Mouse (Mus musculus) heart, embryonic 16.5 days (tissue): ENCODE measurements around the gene Klhdc9. TPM values are rescaled to one million over a fixed set of nuclear protein-coding genes. Genes with fewer than 3 reads are reported as not detected.

Source experiments
- ATAC-seq: fragments of 200-750 bp; cut with Nextera tagmentation; replicated peaks from 2 replicates; pipeline ENCODE4 v1.8.0; 2017; ENCODE audit warnings: moderate number of reproducible peaks; ENCODE audit not compliant: insufficient read depth, low FRiP score; ENCODE audit errors: extremely low read depth
- H3K27ac ChIP-seq: fragments of 300-500 bp; sonication (generic); 2 replicates; pipeline ENCODE4 v1.5.1; 2014; ENCODE audit warnings: mild to moderate bottlenecking, low read length, control low read depth, moderate library complexity
- H3K27me3 ChIP-seq: fragments of 300-500 bp; sonication (generic); 2 replicates; pipeline ENCODE4 v1.6.1; 2014; ENCODE audit warnings: low read length, mixed read lengths; ENCODE audit not compliant: control insufficient read depth, insufficient read depth
- H3K36me3 ChIP-seq: fragments of 300-500 bp; sonication (generic); 2 replicates; pipeline ENCODE4 v1.6.1; 2014; ENCODE audit not compliant: control insufficient read depth, insufficient read depth
- H3K4me1 ChIP-seq: fragments of 300-500 bp; sonication (generic); 2 replicates; pipeline ENCODE4 v1.6.1; 2014; ENCODE audit warnings: low read length, mixed read lengths; ENCODE audit not compliant: control insufficient read depth, insufficient read depth
- H3K4me2 ChIP-seq: fragments of 300-500 bp; sonication (generic); 2 replicates; pipeline ENCODE4 v1.6.1; 2014; ENCODE audit warnings: low read depth, mild to moderate bottlenecking, control low read depth, low read length
- H3K4me3 ChIP-seq: fragments of 300-500 bp; sonication (generic); 2 replicates; pipeline ENCODE4 v1.5.1; 2014; ENCODE audit warnings: mild to moderate bottlenecking, control low read depth, low read length
- H3K9ac ChIP-seq: fragments of 300-500 bp; sonication (generic); 2 replicates; pipeline ENCODE4 v1.6.1; 2014; ENCODE audit warnings: low read length, control low read depth
- H3K9me3 ChIP-seq: fragments of 300-500 bp; sonication (generic); replicated peaks from 2 replicates; pipeline ENCODE4 v1.6.1; 2016; ENCODE audit warnings: low read length; ENCODE audit not compliant: control insufficient read depth
- WGBS: fragments of 180-500 bp; shearing (Covaris S2); extraction: QIAGEN DNeasy Blood & Tissue Kit; methylation state at CpG from one replicate; pipeline ENCODE4 v1.1.7; 2014; 5-methylcytosine and 5-hydroxymethylcytosine counted together
- polyA plus RNA-seq: library from polyadenylated mRNA; unstranded; fragments of >200 nt; fragmentation: Nextera tagmentation; extraction: Ambion mirVana; gene quantifications from 2 replicates; pipeline ENCODE4 v1.2.1, GENCODE M21; 2015

The Klhdc9 gene
- polyA plus RNA-seq, 1 experiment from 2014 or later, result 0.71 TPM

- H3K4me1 ChIP-seq, result peaks cover 3% of the 10 kb centered on the region; the same call in 1 of the 2 replicates
- H3K4me2 ChIP-seq, result no peak overlapping the region
- WGBS, result 62% methylated on average over 9 of the region's 9 CpGs
- no peak for ATAC-seq
- H3K9ac ChIP-seq, result no peak overlapping the region
- H3K4me3 ChIP-seq, result no peak overlapping the region
- no peaks in the 10 kb centered on the region for H3K36me3 ChIP-seq
- H3K9me3 ChIP-seq, result no peaks in the 10 kb centered on the region
- no peak overlapping the region for H3K27ac ChIP-seq
- H3K27me3 ChIP-seq, result peaks cover 8% of the 10 kb centered on the region
Measured at GRCm38 (mm10) chr1:171384361-171384760, 23.8 kb upstream of the Klhdc9 start.

- WGBS, result 74% methylated on average over 11 of the region's 11 CpGs
- Histone ChIP-seq H3K4me2 (no peak overlapping the region), H3K9me3 (no peaks in the 10 kb centered on the region), H3K36me3 (no peaks in the 10 kb centered on the region), H3K9ac (no peak overlapping the region), H3K27ac (no peak overlapping the region), H3K4me1 (peaks cover 3% of the 10 kb centered on the region; the same call in 1 of the 2 replicates), H3K27me3 (peaks cover 8% of the 10 kb centered on the region), H3K4me3 (no peak overlapping the region)
- no peak for ATAC-seq
Measured at GRCm38 (mm10) chr1:171382096-171382620, 21.6 kb upstream of the Klhdc9 start.

GRCm38 (mm10) chr1:171379935-171380599 lies 19.5 kb upstream of the Klhdc9 start:
- no peaks in the 10 kb centered on the region for H3K9me3 ChIP-seq
- H3K9ac ChIP-seq, result peak overlapping the region; percentile 14
- H3K4me1 ChIP-seq, result peaks cover 3% of the 10 kb centered on the region; the same call in 1 of the 2 replicates
- H3K27me3 ChIP-seq, result peaks cover 8% of the 10 kb centered on the region
- WGBS, result 4% methylated on average over 31 of the region's 31 CpGs
- peak overlapping the region; percentile 26 for H3K4me3 ChIP-seq
- no peak overlapping the region for H3K27ac ChIP-seq
- H3K4me2 ChIP-seq, result peak overlapping the region; percentile 62
- H3K36me3 ChIP-seq, result no peaks in the 10 kb centered on the region
- ATAC-seq, result peak; percentile 79

GRCm38 (mm10) chr1:171378298-171378697 lies 17.7 kb upstream of the Klhdc9 start:
- H3K9ac ChIP-seq, result no peak overlapping the region
- H3K4me2 ChIP-seq, result no peak overlapping the region
- no peaks in the 10 kb centered on the region for H3K9me3 ChIP-seq
- ATAC-seq, result no peak
- no peak overlapping the region for H3K4me3 ChIP-seq
- H3K27me3 ChIP-seq, result peaks cover 8% of the 10 kb centered on the region
- 80% methylated on average over 6 of the region's 6 CpGs for WGBS
- H3K4me1 ChIP-seq, result peaks cover 3% of the 10 kb centered on the region; the same call in 1 of the 2 replicates
- no peaks in the 10 kb centered on the region for H3K36me3 ChIP-seq
- no peak overlapping the region for H3K27ac ChIP-seq

- Histone ChIP-seq H3K4me2 (no peak overlapping the region), H3K27ac (no peak overlapping the region), H3K27me3 (peaks cover 4% of the 10 kb centered on the region; the same call in 1 of the 2 replicates), H3K4me3 (no peak overlapping the region), H3K4me1 (peaks cover 3% of the 10 kb centered on the region; the same call in 1 of the 2 replicates), H3K9ac (no peak overlapping the region), H3K9me3 (no peaks in the 10 kb centered on the region), H3K36me3 (no peaks in the 10 kb centered on the region)
- ATAC-seq, result 0 out of 2 replicates have a peak, but pooled peaks have one; percentile 5
- WGBS, result 38% methylated on average over 9 of the region's 9 CpGs
Measured at GRCm38 (mm10) chr1:171375646-171376097, 15.1 kb upstream of the Klhdc9 start.

- no peak overlapping the region for H3K4me2 ChIP-seq
- no peak overlapping the region for H3K27ac ChIP-seq
- WGBS, result 2% methylated on average over 4 of the region's 4 CpGs
- H3K36me3 ChIP-seq, result no peaks in the 10 kb centered on the region
- H3K4me1 ChIP-seq, result no peaks in the 10 kb centered on the region
- no peak overlapping the region for H3K9ac ChIP-seq
- H3K4me3 ChIP-seq, result no peak overlapping the region
- 0 out of 2 replicates have a peak, but pooled peaks cover 2% of the 10 kb centered on the region for H3K27me3 ChIP-seq
- ATAC-seq, result no peak
- no peaks in the 10 kb centered on the region for H3K9me3 ChIP-seq
Measured at GRCm38 (mm10) chr1:171373946-171374345, 13.3 kb upstream of the Klhdc9 start.

GRCm38 (mm10) chr1:171372880-171373279 lies 12.3 kb upstream of the Klhdc9 start:
- Histone ChIP-seq H3K4me3 (no peak overlapping the region), H3K36me3 (no peaks in the 10 kb centered on the region), H3K4me2 (no peak overlapping the region), H3K4me1 (no peaks in the 10 kb centered on the region), H3K9ac (no peak overlapping the region), H3K27ac (no peak overlapping the region), H3K9me3 (no peaks in the 10 kb centered on the region), H3K27me3 (0 out of 2 replicates have a peak, but pooled peaks cover 2% of the 10 kb centered on the region)
- 67% methylated on average over 3 of the region's 3 CpGs for WGBS
- no peak for ATAC-seq

- Histone ChIP-seq H3K9me3 (no peaks in the 10 kb centered on the region), H3K4me1 (no peaks in the 10 kb centered on the region), H3K4me3 (no peak within 1 kb of the TSS), H3K27me3 (peaks cover 2% of the 10 kb centered on the region; the same call in 1 of the 2 replicates), H3K27ac (no peak within 1 kb of the TSS), H3K9ac (no peak within 1 kb of the TSS), H3K4me2 (no peak within 1 kb of the TSS), H3K36me3 (no peaks in the 10 kb centered on the region)
- no peak for ATAC-seq
- WGBS, result 38% methylated on average over 20 of the region's 20 CpGs
Measured at GRCm38 (mm10) chr1:171369845-171370556, 9.4 kb upstream of the Klhdc9 start, which contains the start of gene Nectin4. Nectin4 (plus strand) TSS chr1:171370099.

- Histone ChIP-seq H3K27ac (no peak overlapping the region), H3K27me3 (no peaks in the 10 kb centered on the region; the same call in 1 of the 2 replicates), H3K4me3 (no peak overlapping the region), H3K9me3 (no peaks in the 10 kb centered on the region), H3K4me2 (no peak overlapping the region), H3K4me1 (0 out of 2 replicates have a peak, but pooled peaks cover 2% of the 10 kb centered on the region), H3K9ac (no peak overlapping the region), H3K36me3 (no peaks in the 10 kb centered on the region)
- WGBS, result 63% methylated on average over 7 of the region's 7 CpGs
- ATAC-seq, result no peak
Measured at GRCm38 (mm10) chr1:171365934-171366333, 5.3 kb upstream of the Klhdc9 start.
